Mouse (Mus musculus) CH12.LX (cell line): ENCODE measurements around the gene Haghl. TPM values are rescaled to one million over a fixed set of nuclear protein-coding genes. Genes with fewer than 3 reads are reported as not detected.
A peak's percentile ranks its signal among the peaks of the same experiment; 100 is the strongest.

Experiments
- DNase-seq: peaks from one replicate; pipeline ENCODE4 v3.0.0-alpha.2; 2013; ENCODE audit errors: extremely low read depth
- H3K27ac ChIP-seq: 2 replicates; pipeline ENCODE4 v1.5.1; 2012; ENCODE audit warnings: low read depth, mild to moderate bottlenecking, control low read depth, moderate library complexity; ENCODE audit not compliant: insufficient read depth
- H3K27me3 ChIP-seq: replicated peaks from 2 replicates; pipeline ENCODE3; 2012; ENCODE audit warnings: inconsistent platforms
- H3K36me3 ChIP-seq, 2 experiments: replicated peaks in 1 of 2; 2 replicates each; pipeline versions ENCODE3 to v1.6.1; 2012; ENCODE audit warnings: inconsistent platforms in 1 of 2, low read length in 1 of 2, mild to moderate bottlenecking in 1 of 2, mixed read lengths in 1 of 2, moderate library complexity in 1 of 2; ENCODE audit not compliant: control insufficient read depth in 1 of 2, insufficient read depth in 1 of 2
- H3K4me1 ChIP-seq, 2 experiments: 2 replicates each; pipeline ENCODE4 v1.6.1; 2012; ENCODE audit warnings: inconsistent platforms in 1 of 2, moderate library complexity in 1 of 2; ENCODE audit not compliant: insufficient read depth in 2 of 2, control insufficient read depth in 1 of 2
- H3K4me2 ChIP-seq: 2 replicates; pipeline ENCODE4 v1.6.1; 2012; ENCODE audit warnings: low read depth, mild to moderate bottlenecking, control low read depth; ENCODE audit not compliant: poor library complexity, insufficient read depth, severe bottlenecking
- H3K4me3 ChIP-seq, 3 experiments: fragments of 150-350 bp in 1 of 3; sonication (generic) in 1 of 3; replicated peaks in 1 of 3; 2 replicates each; pipeline versions ENCODE3 to v1.5.1; 2011 to 2012; ENCODE audit warnings: low read depth in 2 of 3, low read length in 2 of 3, mild to moderate bottlenecking in 2 of 3, moderate library complexity in 2 of 3, control low read depth in 1 of 3, improper control_type of control experiment in 1 of 3, inconsistent platforms in 1 of 3, mixed read lengths in 1 of 3; ENCODE audit not compliant: poor library complexity in 1 of 3
- H3K79me2 ChIP-seq: replicated peaks from 2 replicates; pipeline ENCODE4 v1.6.1; 2012; ENCODE audit warnings: mild to moderate bottlenecking, moderate library complexity; ENCODE audit not compliant: control insufficient read depth, poor library complexity, insufficient read depth, severe bottlenecking; ENCODE audit errors: extremely low read depth
- H3K9ac ChIP-seq: 2 replicates; pipeline ENCODE4 v1.6.1; 2012; ENCODE audit warnings: low read depth, mild to moderate bottlenecking, control low read depth, moderate library complexity; ENCODE audit not compliant: insufficient read depth
- H3K9me3 ChIP-seq: replicated peaks from 2 replicates; pipeline ENCODE3; 2012; ENCODE audit warnings: low read length, inconsistent platforms, mixed read lengths
- BHLHE40 ChIP-seq: IDR thresholded peaks from 2 replicates; pipeline ENCODE4 v1.6.1; 2011; ENCODE audit warnings: mild to moderate bottlenecking, low read depth, low read length, improper control_type of control experiment
- CHD1 ChIP-seq: IDR thresholded peaks from 2 replicates; pipeline ENCODE4 v1.6.1; 2012; ENCODE audit warnings: low read depth, low read length, improper control_type of control experiment, inconsistent platforms
- CHD2 ChIP-seq: IDR thresholded peaks from 2 replicates; pipeline ENCODE4 v1.6.1; 2011; ENCODE audit warnings: low read length, improper control_type of control experiment
- CTCF ChIP-seq, 2 experiments: IDR thresholded peaks in 1 of 2; conservative IDR thresholded peaks in 1 of 2; 2 replicates each; pipeline ENCODE4 v1.5.1; 2011 to 2012; ENCODE audit warnings: low read depth in 2 of 2, low read length in 2 of 2, improper control_type of control experiment in 1 of 2, inconsistent platforms in 1 of 2, mild to moderate bottlenecking in 1 of 2, moderate library complexity in 1 of 2
- E2F4 ChIP-seq: IDR thresholded peaks from 2 replicates; pipeline ENCODE4 v1.6.1; 2011; ENCODE audit warnings: low read depth, low read length, improper control_type of control experiment; ENCODE audit not compliant: insufficient replicate concordance
- ELF1 ChIP-seq: IDR thresholded peaks from 2 replicates; pipeline ENCODE4 v1.6.1; 2014; ENCODE audit warnings: low read depth, mild to moderate bottlenecking, inconsistent platforms, low read length, improper control_type of control experiment
- EP300 ChIP-seq: IDR thresholded peaks from 2 replicates; pipeline ENCODE4 v1.6.1; 2011; ENCODE audit warnings: low read length, improper control_type of control experiment
- ETS1 ChIP-seq: conservative IDR thresholded peaks from 2 replicates; pipeline ENCODE4 v1.6.1; 2012; ENCODE audit warnings: low read depth, mild to moderate bottlenecking, inconsistent platforms, low read length, improper control_type of control experiment, moderate library complexity
- GABPA ChIP-seq: IDR thresholded peaks from 2 replicates; pipeline ENCODE4 v1.6.1; 2012; ENCODE audit warnings: low read depth, low read length, improper control_type of control experiment, inconsistent platforms; ENCODE audit not compliant: insufficient replicate concordance
- HCFC1 ChIP-seq: IDR thresholded peaks from 2 replicates; pipeline ENCODE4 v1.6.1; 2012; ENCODE audit warnings: low read depth, mild to moderate bottlenecking, inconsistent platforms, low read length, improper control_type of control experiment
- IRF4 ChIP-seq: IDR thresholded peaks from 2 replicates; pipeline ENCODE4 v1.6.1; 2014; ENCODE audit warnings: low read depth, mild to moderate bottlenecking, inconsistent platforms, low read length, improper control_type of control experiment
- JUN ChIP-seq: IDR thresholded peaks from 2 replicates; pipeline ENCODE4 v1.6.1; 2011; ENCODE audit warnings: low read depth, mild to moderate bottlenecking, low read length, improper control_type of control experiment, moderate library complexity; ENCODE audit not compliant: insufficient read depth
- JUND ChIP-seq: conservative IDR thresholded peaks from 2 replicates; pipeline ENCODE4 v1.6.1; 2011; ENCODE audit warnings: low read depth, low read length, improper control_type of control experiment
- KAT2A ChIP-seq: IDR thresholded peaks from 2 replicates; pipeline ENCODE4 v1.6.1; 2012; ENCODE audit warnings: low read length, improper control_type of control experiment, inconsistent platforms; ENCODE audit not compliant: insufficient replicate concordance
- MAFK ChIP-seq: IDR thresholded peaks from 2 replicates; pipeline ENCODE4 v1.6.1; 2011; ENCODE audit warnings: low read length, improper control_type of control experiment; ENCODE audit not compliant: insufficient replicate concordance
- MAX ChIP-seq: IDR thresholded peaks from 2 replicates; pipeline ENCODE4 v1.6.1; 2011; ENCODE audit warnings: low read length, improper control_type of control experiment
- MAZ ChIP-seq: IDR thresholded peaks from 2 replicates; pipeline ENCODE4 v1.6.1; 2012; ENCODE audit warnings: low read depth, mild to moderate bottlenecking, inconsistent platforms, low read length, improper control_type of control experiment, moderate library complexity
- MEF2A ChIP-seq: IDR thresholded peaks from 2 replicates; pipeline ENCODE4 v1.6.1; 2014; ENCODE audit warnings: low read depth, mild to moderate bottlenecking, inconsistent platforms, low read length, improper control_type of control experiment, borderline replicate concordance
- MXI1 ChIP-seq: IDR thresholded peaks from 2 replicates; pipeline ENCODE4 v1.6.1; 2011; ENCODE audit warnings: mild to moderate bottlenecking, low read depth, low read length, improper control_type of control experiment
- MYC ChIP-seq: IDR thresholded peaks from 2 replicates; pipeline ENCODE4 v1.6.1; 2011; ENCODE audit warnings: low read depth, mild to moderate bottlenecking, improper control_type of control experiment, low read length
- NELFE ChIP-seq: IDR thresholded peaks from 2 replicates; pipeline ENCODE4 v1.6.1; 2011; ENCODE audit warnings: low read depth, low read length, improper control_type of control experiment
- NRF1 ChIP-seq: IDR thresholded peaks from 2 replicates; pipeline ENCODE4 v1.6.1; 2014; ENCODE audit warnings: low read depth, mild to moderate bottlenecking, inconsistent platforms, low read length, improper control_type of control experiment, moderate library complexity
- PAX5 ChIP-seq: IDR thresholded peaks from 2 replicates; pipeline ENCODE4 v1.6.1; 2012; ENCODE audit warnings: low read length, inconsistent platforms, mixed read lengths
- POLR2A ChIP-seq: IDR thresholded peaks from 2 replicates; pipeline ENCODE4 v1.6.1; 2011; ENCODE audit warnings: low read depth, mild to moderate bottlenecking, improper control_type of control experiment, low read length
- POLR2AphosphoS2 ChIP-seq: IDR thresholded peaks from 2 replicates; pipeline ENCODE4 v1.6.1; 2011; ENCODE audit warnings: low read depth, low read length, improper control_type of control experiment
- RAD21 ChIP-seq: IDR thresholded peaks from 2 replicates; pipeline ENCODE4 v1.6.1; 2011; ENCODE audit warnings: low read depth, mild to moderate bottlenecking, low read length, improper control_type of control experiment, moderate library complexity
- RCOR1 ChIP-seq: conservative IDR thresholded peaks from 2 replicates; pipeline ENCODE4 v1.6.1; 2012; ENCODE audit warnings: low read depth, mild to moderate bottlenecking, inconsistent platforms, low read length, improper control_type of control experiment
- SIN3A ChIP-seq: IDR thresholded peaks from 2 replicates; pipeline ENCODE4 v1.6.1; 2012; ENCODE audit warnings: low read length, improper control_type of control experiment, inconsistent platforms
- SMC3 ChIP-seq: IDR thresholded peaks from 2 replicates; pipeline ENCODE4 v1.6.1; 2011; ENCODE audit warnings: low read depth, low read length, improper control_type of control experiment
- TBP ChIP-seq: conservative IDR thresholded peaks from 2 replicates; pipeline ENCODE4 v1.6.1; 2011; ENCODE audit warnings: low read depth, low read length, improper control_type of control experiment
- TCF12 ChIP-seq: IDR thresholded peaks from 2 replicates; pipeline ENCODE4 v1.6.1; 2014; ENCODE audit warnings: low read depth, mild to moderate bottlenecking, inconsistent platforms, low read length, improper control_type of control experiment
- UBTF ChIP-seq: IDR thresholded peaks from 2 replicates; pipeline ENCODE4 v1.6.1; 2012; ENCODE audit warnings: low read depth, mild to moderate bottlenecking, inconsistent platforms, low read length, improper control_type of control experiment, moderate library complexity
- USF1 ChIP-seq: IDR thresholded peaks from 2 replicates; pipeline ENCODE4 v1.6.1; 2014; ENCODE audit warnings: low read depth, mild to moderate bottlenecking, inconsistent platforms, low read length, improper control_type of control experiment
- USF2 ChIP-seq: conservative IDR thresholded peaks from 2 replicates; pipeline ENCODE4 v1.6.1; 2011; ENCODE audit warnings: low read depth, low read length, improper control_type of control experiment
- ZC3H11A ChIP-seq: IDR thresholded peaks from 2 replicates; pipeline ENCODE4 v1.6.1; 2012; ENCODE audit warnings: low read depth, mild to moderate bottlenecking, inconsistent platforms, low read length, improper control_type of control experiment
- ZKSCAN1 ChIP-seq: IDR thresholded peaks from 2 replicates; pipeline ENCODE4 v1.6.1; 2012; ENCODE audit warnings: low read depth, inconsistent platforms, low read length, improper control_type of control experiment, borderline replicate concordance
- ZMIZ1 ChIP-seq: IDR thresholded peaks from 2 replicates; pipeline ENCODE4 v1.6.1; 2012; ENCODE audit warnings: low read depth, mild to moderate bottlenecking, inconsistent platforms, low read length, improper control_type of control experiment
- ZNF384 ChIP-seq: IDR thresholded peaks from 2 replicates; pipeline ENCODE4 v1.6.1; 2012; ENCODE audit warnings: low read depth, low read length, improper control_type of control experiment, inconsistent platforms
- dilution Hi-C: fragments of 300-500 bp; cut with MboI; formaldehyde crosslinking; loops from 2 replicates; pipeline ENCODE4 v1.14.3; 2020; ENCODE audit warnings: low sequenced_read_pairs; ENCODE audit not compliant: extremely low pct_unique_long_range_greater_than_20kb, extremely low pct_ligation_motif_present
- in situ Hi-C: fragments of 300-500 bp; cut with MboI; formaldehyde crosslinking; loops from 3 replicates; pipeline ENCODE4 v1.14.3; 2019; ENCODE audit warnings: low sequenced_read_pairs, low pct_ligation_motif_present, low pct_unique_long_range_greater_than_20kb, mixed read lengths
- polyA plus RNA-seq: library from polyadenylated mRNA; unstranded; fragments of >175 nt; gene quantifications from 2 replicates; pipeline ENCODE4 v1.2.1, GENCODE M21; 2012; ENCODE audit warnings: low read depth; ENCODE audit not compliant: insufficient read length
- total RNA-seq, 2 experiments: library from RNA; depleted of rRNA; stranded (reverse); fragments of 300-350 nt in 1 of 2; fragments of >200 nt in 1 of 2; gene quantifications; 2 replicates each; pipeline ENCODE4 v1.2.3; 2012 to 2014

Gene Haghl
- total and polyA plus RNA-seq, 3 experiments, result 7.4 to 16.0 (median 7.8) TPM

GRCm38 (mm10) chr17:25832436-25833290 lies 47.2 kb upstream of the Haghl start:
- peak overlapping the region; percentile 85 for H3K4me2 ChIP-seq
- H3K4me1 ChIP-seq, result peaks cover 21 to 45% of the 10 kb centered on the region in 2 experiments
- TF ChIP-seq MEF2A (peak; percentile 41; the same call in 1 of the 2 replicates), POLR2AphosphoS2 (peak; percentile 92; the same call in 1 of the 2 replicates), ZC3H11A (no peak), CHD2 (no peak), MAZ (no peak; the same call in 1 of the 2 replicates), MAX (peak; percentile 86), MYC (peak; percentile 65; the same call in 1 of the 2 replicates), RAD21 (no peak), NRF1 (peak; percentile 41; the same call in 1 of the 2 replicates), BHLHE40 (peak; percentile 94), TCF12 (peak; percentile 59), POLR2A (peak; percentile 90), SIN3A (peak; percentile 88), CTCF (conservative IDR thresholded peaks at IDR 0.05 in 1 of 2, IDR thresholded peaks at IDR 0.05 in 1 of 2; ENCODE audit: low read depth in 2 of 2, low read length in 2 of 2) (no peak), ZNF384 (no peak), KAT2A (0 out of 2 replicates have a peak, but pooled peaks have one; percentile 69), USF1 (peak; percentile 92), JUN (no peak), PAX5 (no peak), E2F4 (no peak), ETS1 (no peak), EP300 (no peak), MXI1 (peak; percentile 91), NELFE (peak; percentile 82), RCOR1 (no peak), HCFC1 (peak; percentile 80), IRF4 (peak; percentile 17; the same call in 1 of the 2 replicates), USF2 (peak; percentile 87), ELF1 (peak; percentile 89), UBTF (peak; percentile 76; the same call in 1 of the 2 replicates), GABPA (no peak), SMC3 (no peak), CHD1 (no peak), JUND (no peak), TBP (no peak; the same call in 1 of the 2 replicates), MAFK (no peak), ZMIZ1 (peak; percentile 90), ZKSCAN1 (no peak)
- peaks cover 14% of the 10 kb centered on the region for H3K79me2 ChIP-seq
- in situ Hi-C loops (no loop called here), dilution Hi-C loops (no loop called here)
- H3K27ac ChIP-seq, result peak overlapping the region; percentile 47
- H3K9me3 ChIP-seq, result no peaks in the 10 kb centered on the region
- peak; percentile 99 for DNase-seq
- no peaks in the 10 kb centered on the region for H3K27me3 ChIP-seq
- peaks cover 53 to 77% of the 10 kb centered on the region in 2 experiments for H3K36me3 ChIP-seq
- peak overlapping the region; percentile 90 for H3K9ac ChIP-seq
- H3K4me3 ChIP-seq, result peak overlapping the region; percentile 71 to 81 (median 81)
